Mouse (Mus musculus): ENCODE results near the gene Grwd1. TPM values are rescaled to one million over a fixed set of nuclear protein-coding genes. Genes with fewer than 3 reads are reported as not detected.

Gene Grwd1
- polyA plus RNA-seq, 1 experiment from 2014 or later: 37.6 TPM

Other genes starting within 250 kb of the Grwd1 start
- not detected in 2 replicates for gene Fgf21, start 215.5 kb downstream of the Grwd1 start, polyA plus RNA-seq (2014; fragmentation: Nextera tagmentation; extraction: Ambion mirVana)
- not detected in 2 replicates for gene Fut1, start 213.7 kb downstream of the Grwd1 start, polyA plus RNA-seq (2014; fragmentation: Nextera tagmentation; extraction: Ambion mirVana)
- not detected in 2 replicates for gene Izumo1, start 209.1 kb downstream of the Grwd1 start, polyA plus RNA-seq (2014; fragmentation: Nextera tagmentation; extraction: Ambion mirVana)
- 17.2 and 18.3 TPM in 2 replicates for gene Rasip1, start 203.5 kb downstream of the Grwd1 start, polyA plus RNA-seq (2014; fragmentation: Nextera tagmentation; extraction: Ambion mirVana)
- gene Mamstr, start 191.0 kb downstream of the Grwd1 start, polyA plus RNA-seq (2014; fragmentation: Nextera tagmentation; extraction: Ambion mirVana): 3.0 and 3.1 TPM in 2 replicates
- gene Fut2, start 164.6 kb downstream of the Grwd1 start, polyA plus RNA-seq (2014; fragmentation: Nextera tagmentation; extraction: Ambion mirVana): 0.07 and 0.11 TPM in 2 replicates
- 1.0 and 1.3 TPM in 2 replicates for gene Ntn5, start 146.9 kb downstream of the Grwd1 start, polyA plus RNA-seq (2014; fragmentation: Nextera tagmentation; extraction: Ambion mirVana)
- 0.22 and 0.40 TPM in 2 replicates for gene Sec1, start 136.5 kb downstream of the Grwd1 start, polyA plus RNA-seq (2014; fragmentation: Nextera tagmentation; extraction: Ambion mirVana)
- 28.2 and 29.0 TPM in 2 replicates for gene Car11, start 131.1 kb downstream of the Grwd1 start, polyA plus RNA-seq (2014; fragmentation: Nextera tagmentation; extraction: Ambion mirVana)
- gene Dbp, start 125.9 kb downstream of the Grwd1 start, polyA plus RNA-seq (2014; fragmentation: Nextera tagmentation; extraction: Ambion mirVana): 3.5 and 3.9 TPM in 2 replicates
- gene Rpl18, start 115.5 kb downstream of the Grwd1 start, polyA plus RNA-seq (2014; fragmentation: Nextera tagmentation; extraction: Ambion mirVana): 578 and 674 TPM in 2 replicates
- 16.7 and 20.0 TPM in 2 replicates for gene Sphk2, start 112.9 kb downstream of the Grwd1 start, polyA plus RNA-seq (2014; fragmentation: Nextera tagmentation; extraction: Ambion mirVana)
- gene Fam83e, start 109.7 kb downstream of the Grwd1 start, polyA plus RNA-seq (2014; fragmentation: Nextera tagmentation; extraction: Ambion mirVana): 0.17 TPM in 1 of 2 replicates, not detected in the other
- not detected in 2 replicates for gene Spaca4, start 105.1 kb downstream of the Grwd1 start, polyA plus RNA-seq (2014; fragmentation: Nextera tagmentation; extraction: Ambion mirVana)
- gene Lmtk3, start 47.2 kb downstream of the Grwd1 start, polyA plus RNA-seq (2014; fragmentation: Nextera tagmentation; extraction: Ambion mirVana): 20.9 and 23.6 TPM in 2 replicates
- 5.2 and 7.3 TPM in 2 replicates for gene Sult2b1, start 46.3 kb downstream of the Grwd1 start, polyA plus RNA-seq (2014; fragmentation: Nextera tagmentation; extraction: Ambion mirVana)
- gene Cyth2, start 16.4 kb downstream of the Grwd1 start, polyA plus RNA-seq (2014; fragmentation: Nextera tagmentation; extraction: Ambion mirVana): 237 and 242 TPM in 2 replicates
- 1.3 TPM in 2 replicates for gene Kcnj14, start 6.2 kb downstream of the Grwd1 start, polyA plus RNA-seq (2014; fragmentation: Nextera tagmentation; extraction: Ambion mirVana)
- gene Kdelr1, start 41.8 kb upstream of the Grwd1 start, polyA plus RNA-seq (2014; fragmentation: Nextera tagmentation; extraction: Ambion mirVana): 90.3 and 96.6 TPM in 2 replicates
- 4.3 and 4.4 TPM in 2 replicates for gene Grin2d, start 47.4 kb upstream of the Grwd1 start, polyA plus RNA-seq (2014; fragmentation: Nextera tagmentation; extraction: Ambion mirVana)
- 0.39 and 0.40 TPM in 2 replicates for gene Syngr4, start 65.8 kb upstream of the Grwd1 start, polyA plus RNA-seq (2014; fragmentation: Nextera tagmentation; extraction: Ambion mirVana)
- gene Tmem143, start 66.0 kb upstream of the Grwd1 start, polyA plus RNA-seq (2014; fragmentation: Nextera tagmentation; extraction: Ambion mirVana): 4.3 and 5.6 TPM in 2 replicates
- gene Emp3, start 90.5 kb upstream of the Grwd1 start, polyA plus RNA-seq (2014; fragmentation: Nextera tagmentation; extraction: Ambion mirVana): 34.1 and 38.8 TPM in 2 replicates
- 6.1 and 6.5 TPM in 2 replicates for gene Ccdc114, start 93.1 kb upstream of the Grwd1 start, polyA plus RNA-seq (2014; fragmentation: Nextera tagmentation; extraction: Ambion mirVana)
- 0.33 and 0.43 TPM in 2 replicates for gene Abcc6, start 199.4 kb upstream of the Grwd1 start, polyA plus RNA-seq (2014; fragmentation: Nextera tagmentation; extraction: Ambion mirVana)
- gene Nomo1, start 202.8 kb upstream of the Grwd1 start, polyA plus RNA-seq (2014; fragmentation: Nextera tagmentation; extraction: Ambion mirVana): 28.2 and 29.3 TPM in 2 replicates

Measured in hindbrain, embryonic 14.5 days (tissue).